Mouse (Mus musculus) kidney, postnatal 0 days (tissue): ENCODE results near the gene Tacc3. TPM values are rescaled to one million over a fixed set of nuclear protein-coding genes. Genes with fewer than 3 reads are reported as not detected.
A peak's percentile ranks its signal among the peaks of the same experiment; 100 is the strongest.

Source experiments
- ATAC-seq: fragments of 200-750 bp; cut with Nextera tagmentation; replicated peaks from 2 replicates; pipeline ENCODE4 v1.8.0; 2017; ENCODE audit warnings: low read depth, moderate number of reproducible peaks, moderate TSS enrichment, moderate library complexity; ENCODE audit not compliant: low FRiP score
- DNase-seq: peaks from one replicate; pipeline ENCODE4 v3.0.0-alpha.2; 2016; ENCODE audit warnings: low spot score
- H3K27ac ChIP-seq: fragments of 300-500 bp; sonication (generic); 2 replicates; pipeline ENCODE4 v1.5.1; 2014; ENCODE audit warnings: mild to moderate bottlenecking
- H3K27me3 ChIP-seq: fragments of 300-500 bp; sonication (generic); 2 replicates; pipeline ENCODE4 v1.6.1; 2014; ENCODE audit warnings: low read length, mixed read lengths; ENCODE audit not compliant: insufficient read depth
- H3K36me3 ChIP-seq: fragments of 300-500 bp; sonication (generic); 2 replicates; pipeline ENCODE4 v1.6.1; 2014; ENCODE audit warnings: low read length, mixed read lengths; ENCODE audit not compliant: insufficient read depth
- H3K4me1 ChIP-seq: fragments of 300-500 bp; sonication (generic); replicated peaks from 2 replicates; pipeline ENCODE4 v1.6.1; 2014; ENCODE audit warnings: antibody characterized with exemption, low read length, mixed read lengths; ENCODE audit not compliant: insufficient read depth
- H3K4me2 ChIP-seq: fragments of 300-500 bp; sonication (generic); 2 replicates; pipeline ENCODE4 v1.6.1; 2014; ENCODE audit warnings: mild to moderate bottlenecking, low read length, moderate library complexity, mixed read lengths
- H3K4me3 ChIP-seq: fragments of 300-500 bp; sonication (generic); replicated peaks from 2 replicates; pipeline ENCODE4 v1.5.1; 2014; ENCODE audit warnings: low read depth, low read length
- H3K9ac ChIP-seq: fragments of 300-500 bp; sonication (generic); 2 replicates; pipeline ENCODE4 v1.6.1; 2014; ENCODE audit warnings: low read depth, low read length
- H3K9me3 ChIP-seq: fragments of 300-500 bp; sonication (generic); replicated peaks from 2 replicates; pipeline ENCODE4 v1.6.1; 2016; ENCODE audit warnings: low read length, inconsistent platforms, mixed read lengths
- CTCF ChIP-seq: IDR thresholded peaks from 2 replicates; pipeline ENCODE4 v1.5.1; 2016; ENCODE audit warnings: antibody characterized with exemption, low read depth, mild to moderate bottlenecking, moderate library complexity
- WGBS: fragments of 180-500 bp; shearing (Covaris S2); extraction: QIAGEN DNeasy Blood & Tissue Kit; methylation state at CpG from one replicate; pipeline ENCODE4 v1.1.7; 2014; 5-methylcytosine and 5-hydroxymethylcytosine counted together
- polyA plus RNA-seq: library from polyadenylated mRNA; unstranded; fragments of >200 nt; fragmentation: Nextera tagmentation; extraction: Ambion mirVana; gene quantifications from 2 replicates; pipeline ENCODE4 v1.2.1, GENCODE M21; 2015

Gene Tacc3
- polyA plus RNA-seq, 1 experiment from 2014 or later, result 74.3 TPM

DNA sequence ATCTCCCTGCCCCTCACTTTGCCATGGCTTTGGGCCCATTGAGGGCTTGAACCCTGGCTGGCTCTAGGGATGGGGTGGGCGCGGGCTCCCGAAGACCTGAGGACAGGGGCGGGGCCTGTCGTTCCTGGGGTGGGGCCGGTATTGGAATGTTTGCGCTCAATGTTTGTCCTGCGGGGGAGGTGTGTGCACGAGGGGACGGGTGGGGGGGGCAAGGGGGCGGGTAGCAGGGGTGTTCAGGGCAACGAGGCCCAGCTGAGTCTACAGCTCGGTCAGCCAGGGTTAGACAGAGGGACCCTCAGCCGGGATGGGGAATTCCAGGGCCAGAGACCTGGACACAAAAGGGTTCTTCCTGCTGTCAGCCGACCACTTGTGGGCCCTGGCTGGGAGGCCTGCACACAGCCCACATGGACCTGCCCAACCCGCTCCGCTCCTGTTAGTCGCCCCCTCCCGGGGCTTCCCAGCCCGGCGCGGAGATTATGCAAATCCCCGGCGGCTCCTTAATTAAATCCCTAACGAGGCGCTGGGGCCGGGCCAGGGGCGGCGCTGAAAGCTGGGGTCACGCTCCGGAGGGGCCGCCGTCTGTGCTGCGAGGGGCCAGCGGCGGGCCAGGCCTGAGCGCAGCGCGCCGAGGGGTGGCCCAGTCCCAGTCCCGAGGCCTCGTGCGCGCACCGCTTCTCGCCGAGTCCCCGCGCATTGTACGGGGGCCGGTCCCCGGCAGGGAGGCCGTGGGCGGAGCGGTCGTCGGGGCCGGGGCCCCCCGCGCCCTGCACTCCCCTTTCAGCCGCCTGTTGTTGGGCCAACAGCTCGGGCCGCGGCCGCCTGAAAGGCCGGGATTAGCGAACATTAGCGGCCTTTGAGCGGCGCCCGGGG, 37.2 kb downstream of the Tacc3 start:
- DNase-seq (peak; percentile 66), ATAC-seq (peak; percentile 55)
- Histone ChIP-seq H3K27me3 (no peaks in the 10 kb centered on the region), H3K4me1 (peaks cover 35% of the 10 kb centered on the region), H3K4me2 (peak overlapping the region; percentile 86), H3K9me3 (no peaks in the 10 kb centered on the region), H3K36me3 (no peaks in the 10 kb centered on the region), H3K27ac (peak overlapping the region; percentile 60; the same call in 1 of the 2 replicates), H3K4me3 (peak overlapping the region; percentile 34), H3K9ac (peak overlapping the region; percentile 69)
- TF ChIP-seq CTCF, result no peak
- 3% methylated on average over 63 of the region's 71 CpGs for WGBS

DNA sequence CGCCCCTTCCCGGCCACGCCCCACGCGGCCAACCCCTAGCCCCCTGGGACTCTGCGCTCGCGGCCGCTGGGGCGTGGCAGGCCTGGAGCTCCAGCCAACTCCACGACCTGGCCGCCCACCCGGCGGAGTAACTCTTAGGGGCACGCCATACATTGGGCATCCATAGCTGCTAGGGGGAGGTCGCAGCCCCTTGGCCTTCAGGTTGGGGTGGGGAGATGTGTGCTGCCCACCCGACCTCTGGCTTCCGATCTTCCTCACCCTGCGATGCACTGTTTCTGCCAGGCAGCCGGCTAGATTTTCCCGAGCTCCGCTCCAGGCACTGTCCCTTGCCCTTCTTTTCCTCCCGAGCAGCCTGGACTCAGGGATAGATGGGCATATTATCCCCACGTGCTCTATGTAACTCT, 37.8 kb downstream of the Tacc3 start:
- DNase-seq, result no peak
- peak overlapping the region; percentile 34 for H3K4me3 ChIP-seq
- H3K4me2 ChIP-seq, result peak overlapping the region; percentile 86
- H3K36me3 ChIP-seq, result no peaks in the 10 kb centered on the region
- TF ChIP-seq CTCF, result no peak
- H3K4me1 ChIP-seq, result peaks cover 33% of the 10 kb centered on the region
- 6% methylated on average over 24 of the region's 24 CpGs for WGBS
- ATAC-seq, result peak; percentile 27; the same call in 1 of the 2 replicates
- peak overlapping the region; percentile 69 for H3K9ac ChIP-seq
- H3K27ac ChIP-seq, result peak overlapping the region; percentile 60; the same call in 1 of the 2 replicates
- H3K27me3 ChIP-seq, result no peaks in the 10 kb centered on the region
- H3K9me3 ChIP-seq, result no peaks in the 10 kb centered on the region

DNA sequence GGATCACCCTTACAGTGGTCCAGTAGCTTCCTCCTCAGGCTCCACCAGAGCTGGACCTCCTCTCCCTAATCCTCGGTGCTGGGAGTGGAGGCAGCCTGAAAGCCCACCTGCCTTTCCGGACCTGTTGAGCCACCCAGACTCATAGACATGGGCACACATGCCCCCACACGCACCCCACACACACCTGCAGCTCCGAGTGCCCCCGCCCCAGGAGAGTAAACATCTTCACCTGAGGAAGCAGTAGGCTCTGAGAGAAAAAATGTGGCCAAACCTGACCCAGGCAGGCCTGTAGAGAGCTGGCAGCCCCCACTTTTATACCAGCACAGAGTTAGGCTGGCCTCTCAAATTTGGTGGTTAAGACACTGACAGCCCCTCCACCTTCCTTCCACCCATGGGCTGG, 38.5 kb downstream of the Tacc3 start:
- no peaks in the 10 kb centered on the region for H3K27me3 ChIP-seq
- DNase-seq, result no peak
- TF ChIP-seq CTCF, result no peak
- 78% methylated on average over 5 of the region's 5 CpGs for WGBS
- no peak overlapping the region for H3K4me2 ChIP-seq
- no peak overlapping the region for H3K4me3 ChIP-seq
- H3K36me3 ChIP-seq, result no peaks in the 10 kb centered on the region
- ATAC-seq, result no peak
- no peak overlapping the region for H3K27ac ChIP-seq
- H3K4me1 ChIP-seq, result peaks cover 33% of the 10 kb centered on the region
- H3K9me3 ChIP-seq, result no peaks in the 10 kb centered on the region
- no peak overlapping the region for H3K9ac ChIP-seq

DNA sequence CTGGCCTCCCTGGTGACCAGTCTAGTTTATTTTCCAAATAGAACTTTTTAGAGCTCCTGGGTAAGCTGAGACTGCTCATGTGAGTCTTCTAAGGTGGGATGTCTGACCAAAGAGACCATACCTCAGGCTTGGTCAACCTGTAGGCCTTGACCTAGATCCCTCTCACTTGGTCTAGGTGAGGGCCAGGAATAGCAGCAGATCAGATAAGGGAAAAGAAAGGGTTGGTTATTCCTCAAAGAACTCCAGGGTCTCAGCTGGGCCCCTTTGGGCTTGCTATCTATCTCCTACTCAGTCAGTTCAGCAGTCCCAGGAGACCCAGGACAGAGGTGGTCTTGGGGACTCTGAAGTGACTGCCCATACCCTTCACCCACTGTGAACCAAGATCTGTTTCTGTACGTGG, 39.6 kb downstream of the Tacc3 start:
- no peak overlapping the region for H3K4me3 ChIP-seq
- peaks cover 32% of the 10 kb centered on the region for H3K4me1 ChIP-seq
- ATAC-seq, result no peak
- H3K9me3 ChIP-seq, result no peaks in the 10 kb centered on the region
- 57% methylated on average over 1 of the region's 1 CpGs for WGBS
- no peak overlapping the region for H3K4me2 ChIP-seq
- no peak for TF ChIP-seq CTCF
- DNase-seq, result no peak
- H3K36me3 ChIP-seq, result no peaks in the 10 kb centered on the region
- no peak overlapping the region for H3K27ac ChIP-seq
- no peak overlapping the region for H3K9ac ChIP-seq
- no peaks in the 10 kb centered on the region for H3K27me3 ChIP-seq

DNA sequence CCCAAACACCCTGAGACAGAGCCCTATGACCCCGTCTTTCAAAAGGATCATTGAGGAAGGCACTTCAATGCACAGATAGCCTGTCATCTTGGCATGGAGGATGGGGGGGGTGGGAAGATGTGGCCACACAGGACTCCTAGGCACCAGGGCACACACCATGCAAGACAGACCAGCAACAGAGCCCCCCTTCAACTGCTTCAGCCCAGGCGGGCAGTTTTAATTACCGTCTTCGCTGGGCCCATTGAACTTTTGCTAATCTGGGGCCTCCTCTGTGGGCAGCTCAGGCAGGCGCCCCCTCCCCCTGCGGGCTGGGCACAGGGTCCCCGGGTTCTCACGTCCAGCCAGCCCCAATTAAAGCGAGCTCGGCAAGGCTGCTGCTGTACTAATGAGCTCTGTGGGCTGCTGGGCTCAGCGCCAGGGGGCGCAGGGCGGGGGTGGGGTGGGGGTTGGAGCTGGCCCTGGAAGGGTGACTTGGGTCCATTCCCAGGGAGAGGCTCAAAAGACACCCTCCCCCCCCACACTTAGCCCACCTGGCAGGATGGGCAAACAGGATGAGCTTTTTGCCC, 40.1 kb downstream of the Tacc3 start:
- Histone ChIP-seq H3K4me2 (no peak overlapping the region), H3K36me3 (no peaks in the 10 kb centered on the region), H3K9ac (no peak overlapping the region), H3K4me3 (no peak overlapping the region), H3K27ac (no peak overlapping the region), H3K4me1 (peaks cover 28% of the 10 kb centered on the region), H3K27me3 (no peaks in the 10 kb centered on the region), H3K9me3 (no peaks in the 10 kb centered on the region)
- 28% methylated on average over 13 of the region's 13 CpGs for WGBS
- ATAC-seq (no peak), DNase-seq (no peak)
- no peak; the same call in 1 of the 2 replicates for TF ChIP-seq CTCF

DNA sequence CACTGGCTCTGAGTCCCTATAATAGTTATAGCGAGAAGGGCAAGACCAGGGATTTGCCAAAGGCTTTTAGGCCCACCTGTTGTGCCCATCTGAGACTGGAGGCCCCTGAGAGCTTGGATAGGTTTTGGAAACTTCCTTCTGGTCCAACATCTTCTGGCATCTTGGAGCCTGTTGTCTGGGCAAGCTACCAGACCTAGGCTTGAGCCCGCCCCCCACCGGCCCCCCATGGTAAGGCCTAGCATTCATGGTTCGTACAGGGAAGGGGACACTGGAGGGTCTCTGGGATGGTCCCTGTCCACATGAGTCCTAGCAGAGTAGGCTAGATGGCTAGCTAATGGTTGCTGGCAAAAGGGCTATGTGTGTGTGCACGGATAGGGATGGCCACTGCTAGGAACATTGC, 40.7 kb downstream of the Tacc3 start:
- H3K27ac ChIP-seq, result no peak overlapping the region
- DNase-seq (no peak), ATAC-seq (no peak)
- H3K9ac ChIP-seq, result no peak overlapping the region
- peaks cover 28% of the 10 kb centered on the region for H3K4me1 ChIP-seq
- H3K4me3 ChIP-seq, result no peak overlapping the region
- no peak for TF ChIP-seq CTCF
- H3K4me2 ChIP-seq, result no peak overlapping the region
- H3K9me3 ChIP-seq, result no peaks in the 10 kb centered on the region
- H3K36me3 ChIP-seq, result no peaks in the 10 kb centered on the region
- 93% methylated on average over 5 of the region's 5 CpGs for WGBS
- no peaks in the 10 kb centered on the region for H3K27me3 ChIP-seq
